Mouse (Mus musculus): ENCODE results near the gene Gm13694. TPM values are rescaled to one million over a fixed set of nuclear protein-coding genes. Genes with fewer than 3 reads are reported as not detected.
"Not testable (repeated sequence)": the region's sequence is repeated elsewhere in the genome, so short reads cannot be mapped to it uniquely, and the experiment has no call there.

Gm13694 gene
- polyA plus RNA-seq (2012; ENCODE audit: insufficient read depth, low replicate concordance), result 0.66 TPM in 1 of 2 replicates, not detected in the other

DNA sequence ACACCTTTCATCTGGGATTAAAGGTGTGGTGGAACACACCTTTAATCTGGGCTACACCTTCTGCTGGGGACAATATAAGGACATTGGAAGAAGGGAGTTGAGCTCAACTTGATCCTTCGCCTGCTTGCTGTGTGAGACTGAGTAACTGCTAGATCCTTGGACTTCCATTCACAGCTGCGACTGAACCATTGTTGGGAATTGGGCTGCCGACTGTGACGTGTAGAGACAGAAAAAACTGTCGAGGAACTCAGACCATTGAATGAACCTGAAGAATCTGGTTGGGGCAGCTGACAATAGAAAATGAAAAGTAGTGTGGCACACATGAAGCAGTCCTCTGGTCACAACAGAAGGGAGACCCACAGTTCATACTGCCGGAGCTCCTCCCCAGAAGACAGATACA is at the start of gene Gm13694:
Gene Gm13694 (plus strand): TSS at position 301 of the 400 bp plus-strand sequence.
- H3K36me3 ChIP-seq (replicated peaks; ENCODE audit: low read length); H3K27me3 ChIP-seq (replicated peaks); H3K4me1 ChIP-seq; H3K4me3 ChIP-seq (replicated peaks); H3K9me3 ChIP-seq: not testable (repeated sequence)

DNA sequence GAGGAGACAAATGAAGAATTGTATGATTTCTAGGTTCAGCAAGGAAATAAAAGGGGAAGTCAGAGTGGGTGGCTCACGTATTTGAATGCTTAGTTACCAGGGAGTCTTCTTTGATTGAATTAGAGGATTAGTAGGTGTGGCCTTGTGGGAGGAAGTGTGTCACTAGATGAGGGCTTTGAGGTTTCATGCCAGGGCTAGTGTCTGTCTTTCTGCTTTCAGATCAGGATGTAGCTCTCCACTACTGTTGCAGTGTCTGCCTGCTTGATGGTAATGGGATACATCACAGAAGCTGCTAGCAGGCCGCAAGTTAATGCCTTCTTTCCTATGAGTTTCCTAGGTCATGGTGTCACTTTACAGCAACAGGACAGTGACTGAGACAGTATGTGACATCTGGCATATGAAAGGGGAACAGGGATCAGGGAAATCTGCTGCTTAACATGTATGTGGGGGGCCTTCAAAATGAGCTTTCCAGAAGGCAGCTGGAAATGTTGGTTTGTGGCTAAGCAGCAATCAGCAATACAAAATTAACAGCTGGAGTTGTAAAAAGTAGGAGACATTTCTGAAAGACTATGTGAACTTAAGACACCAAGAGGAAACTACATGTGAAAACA is 49.1 kb upstream of the Gm13694 start:
- TF ChIP-seq FLI1 (IDR thresholded peaks at IDR 0.05; ENCODE audit: low read length), result no peak
- TF ChIP-seq GATA1 (IDR thresholded peaks at IDR 0.05; ENCODE audit: borderline replicate concordance, low read length), result no peak
- Histone ChIP-seq H3K9me3 (no peaks in the 10 kb centered on the region), H3K27me3 (replicated peaks) (no peaks in the 10 kb centered on the region), H3K36me3 (replicated peaks; ENCODE audit: low read length) (no peaks in the 10 kb centered on the region), H3K4me3 (replicated peaks) (no peak overlapping the region), H3K4me1 (peaks cover 4% of the 10 kb centered on the region)

DNA sequence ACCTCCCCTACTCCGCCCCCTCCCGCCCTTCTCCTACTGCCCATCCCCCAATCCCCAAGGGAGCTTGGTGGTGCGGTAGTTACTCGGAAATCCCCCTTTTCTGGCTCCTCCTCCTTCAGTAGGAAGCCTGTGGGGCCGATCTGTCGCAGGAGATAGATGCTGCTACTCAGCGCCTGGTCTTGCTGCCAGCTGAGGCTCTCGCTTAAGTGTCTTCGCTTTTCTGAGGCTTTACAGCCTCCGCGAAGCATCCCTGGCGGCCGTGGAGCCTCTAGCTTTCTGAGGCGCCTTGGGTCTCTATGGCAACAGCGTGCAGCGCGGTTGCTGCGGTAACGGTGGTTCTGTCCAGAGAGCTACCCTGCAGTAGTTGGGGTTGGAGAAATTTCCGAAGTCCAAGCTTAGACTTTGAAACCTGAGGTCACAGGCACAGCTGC is 37.8 kb upstream of the Gm13694 start, which contains the start of gene Zswim2:
Gene Zswim2 (minus strand): TSS at position 298 of the 431 bp plus-strand sequence.
- Histone ChIP-seq H3K36me3 (replicated peaks; ENCODE audit: low read length) (no peaks in the 10 kb centered on the region), H3K9me3 (peaks cover 6% of the 10 kb centered on the region; the same call in 1 of the 2 replicates), H3K27me3 (replicated peaks) (no peaks in the 10 kb centered on the region), H3K4me1 (peaks cover 14% of the 10 kb centered on the region), H3K4me3 (replicated peaks) (peak within 1 kb of the TSS; percentile 85)
- no peak for TF ChIP-seq GATA1 (IDR thresholded peaks at IDR 0.05; ENCODE audit: borderline replicate concordance, low read length)
- TF ChIP-seq FLI1 (IDR thresholded peaks at IDR 0.05; ENCODE audit: low read length), result no peak

DNA sequence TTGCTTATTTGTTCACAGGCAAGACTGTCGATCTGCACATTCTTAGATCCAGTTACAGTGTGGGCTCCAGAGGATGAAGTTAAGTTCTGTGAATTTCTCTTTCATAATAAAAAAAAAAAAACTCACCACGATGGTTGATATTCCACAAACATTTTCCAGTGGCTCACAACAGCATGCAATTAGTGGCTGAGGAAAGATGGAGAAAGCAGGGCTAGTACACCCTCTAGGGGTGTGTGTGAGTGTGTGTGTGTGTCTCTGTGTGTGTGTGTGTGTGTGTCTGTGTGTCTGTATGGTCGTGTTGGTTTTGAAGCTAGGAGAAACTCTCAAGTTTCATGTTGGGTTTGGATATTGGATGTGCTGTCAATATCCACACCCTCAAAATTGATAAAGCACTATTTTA is 37.4 kb upstream of the Gm13694 start:
- Histone ChIP-seq H3K9me3 (peaks cover 6% of the 10 kb centered on the region; the same call in 1 of the 2 replicates), H3K4me1 (peaks cover 14% of the 10 kb centered on the region), H3K27me3 (replicated peaks) (no peaks in the 10 kb centered on the region), H3K36me3 (replicated peaks; ENCODE audit: low read length) (no peaks in the 10 kb centered on the region), H3K4me3 (replicated peaks) (peak overlapping the region; percentile 85)
- no peak for TF ChIP-seq GATA1 (IDR thresholded peaks at IDR 0.05; ENCODE audit: borderline replicate concordance, low read length)
- TF ChIP-seq FLI1 (IDR thresholded peaks at IDR 0.05; ENCODE audit: low read length), result no peak

DNA sequence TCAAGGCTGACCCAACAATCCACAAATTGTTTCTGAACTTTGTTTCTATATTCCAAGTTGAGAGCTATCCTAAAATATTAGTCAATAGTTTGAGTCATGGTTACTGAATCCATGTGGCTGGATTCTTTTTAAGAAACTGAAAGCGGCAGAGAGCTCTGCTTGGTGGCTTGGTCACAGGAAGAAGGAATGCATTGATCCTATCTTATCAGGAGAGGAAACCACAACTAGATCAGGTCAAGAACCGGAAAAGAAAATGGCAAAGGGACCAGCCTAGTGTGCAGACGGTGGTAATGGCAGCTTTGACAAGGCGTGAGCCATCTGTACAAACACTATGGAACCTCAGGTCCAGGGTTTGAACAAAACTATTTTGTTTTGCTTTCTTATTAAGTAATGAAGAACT is 36.9 kb upstream of the Gm13694 start:
- Histone ChIP-seq H3K27me3 (replicated peaks) (no peaks in the 10 kb centered on the region), H3K9me3 (peaks cover 6% of the 10 kb centered on the region; the same call in 1 of the 2 replicates), H3K36me3 (replicated peaks; ENCODE audit: low read length) (no peaks in the 10 kb centered on the region), H3K4me3 (replicated peaks) (peak overlapping the region; percentile 35), H3K4me1 (peaks cover 14% of the 10 kb centered on the region)
- no peak for TF ChIP-seq FLI1 (IDR thresholded peaks at IDR 0.05; ENCODE audit: low read length)
- no peak for TF ChIP-seq GATA1 (IDR thresholded peaks at IDR 0.05; ENCODE audit: borderline replicate concordance, low read length)

DNA sequence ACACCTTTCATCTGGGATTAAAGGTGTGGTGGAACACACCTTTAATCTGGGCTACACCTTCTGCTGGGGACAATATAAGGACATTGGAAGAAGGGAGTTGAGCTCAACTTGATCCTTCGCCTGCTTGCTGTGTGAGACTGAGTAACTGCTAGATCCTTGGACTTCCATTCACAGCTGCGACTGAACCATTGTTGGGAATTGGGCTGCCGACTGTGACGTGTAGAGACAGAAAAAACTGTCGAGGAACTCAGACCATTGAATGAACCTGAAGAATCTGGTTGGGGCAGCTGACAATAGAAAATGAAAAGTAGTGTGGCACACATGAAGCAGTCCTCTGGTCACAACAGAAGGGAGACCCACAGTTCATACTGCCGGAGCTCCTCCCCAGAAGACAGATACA is 23.3 kb upstream of the Gm13694 start, which contains the start of gene Gm13698:
Gene Gm13698 (plus strand): TSS at position 301 of the 400 bp plus-strand sequence.
- not testable (repeated sequence) for H3K27me3 ChIP-seq (replicated peaks); H3K4me1 ChIP-seq; H3K4me3 ChIP-seq (replicated peaks); H3K9me3 ChIP-seq; H3K36me3 ChIP-seq (replicated peaks; ENCODE audit: low read length)

DNA sequence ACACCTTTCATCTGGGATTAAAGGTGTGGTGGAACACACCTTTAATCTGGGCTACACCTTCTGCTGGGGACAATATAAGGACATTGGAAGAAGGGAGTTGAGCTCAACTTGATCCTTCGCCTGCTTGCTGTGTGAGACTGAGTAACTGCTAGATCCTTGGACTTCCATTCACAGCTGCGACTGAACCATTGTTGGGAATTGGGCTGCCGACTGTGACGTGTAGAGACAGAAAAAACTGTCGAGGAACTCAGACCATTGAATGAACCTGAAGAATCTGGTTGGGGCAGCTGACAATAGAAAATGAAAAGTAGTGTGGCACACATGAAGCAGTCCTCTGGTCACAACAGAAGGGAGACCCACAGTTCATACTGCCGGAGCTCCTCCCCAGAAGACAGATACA is 17.5 kb upstream of the Gm13694 start, which contains the start of gene Gm13693:
Gene Gm13693 (plus strand): TSS at position 301 of the 400 bp plus-strand sequence.
- not testable (repeated sequence) for H3K9me3 ChIP-seq; H3K27me3 ChIP-seq (replicated peaks); H3K4me1 ChIP-seq; H3K36me3 ChIP-seq (replicated peaks; ENCODE audit: low read length); H3K4me3 ChIP-seq (replicated peaks)

DNA sequence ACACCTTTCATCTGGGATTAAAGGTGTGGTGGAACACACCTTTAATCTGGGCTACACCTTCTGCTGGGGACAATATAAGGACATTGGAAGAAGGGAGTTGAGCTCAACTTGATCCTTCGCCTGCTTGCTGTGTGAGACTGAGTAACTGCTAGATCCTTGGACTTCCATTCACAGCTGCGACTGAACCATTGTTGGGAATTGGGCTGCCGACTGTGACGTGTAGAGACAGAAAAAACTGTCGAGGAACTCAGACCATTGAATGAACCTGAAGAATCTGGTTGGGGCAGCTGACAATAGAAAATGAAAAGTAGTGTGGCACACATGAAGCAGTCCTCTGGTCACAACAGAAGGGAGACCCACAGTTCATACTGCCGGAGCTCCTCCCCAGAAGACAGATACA is 11.7 kb upstream of the Gm13694 start, which contains the start of gene Gm13695:
Gene Gm13695 (plus strand): TSS at position 301 of the 400 bp plus-strand sequence.
- not testable (repeated sequence) for H3K4me3 ChIP-seq (replicated peaks); H3K36me3 ChIP-seq (replicated peaks; ENCODE audit: low read length); H3K9me3 ChIP-seq; H3K27me3 ChIP-seq (replicated peaks); H3K4me1 ChIP-seq

DNA sequence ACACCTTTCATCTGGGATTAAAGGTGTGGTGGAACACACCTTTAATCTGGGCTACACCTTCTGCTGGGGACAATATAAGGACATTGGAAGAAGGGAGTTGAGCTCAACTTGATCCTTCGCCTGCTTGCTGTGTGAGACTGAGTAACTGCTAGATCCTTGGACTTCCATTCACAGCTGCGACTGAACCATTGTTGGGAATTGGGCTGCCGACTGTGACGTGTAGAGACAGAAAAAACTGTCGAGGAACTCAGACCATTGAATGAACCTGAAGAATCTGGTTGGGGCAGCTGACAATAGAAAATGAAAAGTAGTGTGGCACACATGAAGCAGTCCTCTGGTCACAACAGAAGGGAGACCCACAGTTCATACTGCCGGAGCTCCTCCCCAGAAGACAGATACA is 5.9 kb upstream of the Gm13694 start, which contains the start of gene Gm13696:
Gene Gm13696 (plus strand): TSS at position 301 of the 400 bp plus-strand sequence.
- H3K36me3 ChIP-seq (replicated peaks; ENCODE audit: low read length); H3K4me3 ChIP-seq (replicated peaks); H3K9me3 ChIP-seq; H3K4me1 ChIP-seq; H3K27me3 ChIP-seq (replicated peaks): not testable (repeated sequence)

DNA sequence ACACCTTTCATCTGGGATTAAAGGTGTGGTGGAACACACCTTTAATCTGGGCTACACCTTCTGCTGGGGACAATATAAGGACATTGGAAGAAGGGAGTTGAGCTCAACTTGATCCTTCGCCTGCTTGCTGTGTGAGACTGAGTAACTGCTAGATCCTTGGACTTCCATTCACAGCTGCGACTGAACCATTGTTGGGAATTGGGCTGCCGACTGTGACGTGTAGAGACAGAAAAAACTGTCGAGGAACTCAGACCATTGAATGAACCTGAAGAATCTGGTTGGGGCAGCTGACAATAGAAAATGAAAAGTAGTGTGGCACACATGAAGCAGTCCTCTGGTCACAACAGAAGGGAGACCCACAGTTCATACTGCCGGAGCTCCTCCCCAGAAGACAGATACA is 5.7 kb downstream of the Gm13694 start, which contains the start of gene Gm13697:
Gene Gm13697 (plus strand): TSS at position 301 of the 400 bp plus-strand sequence.
- not testable (repeated sequence) for H3K36me3 ChIP-seq (replicated peaks; ENCODE audit: low read length); H3K27me3 ChIP-seq (replicated peaks); H3K4me3 ChIP-seq (replicated peaks); H3K9me3 ChIP-seq; H3K4me1 ChIP-seq

DNA sequence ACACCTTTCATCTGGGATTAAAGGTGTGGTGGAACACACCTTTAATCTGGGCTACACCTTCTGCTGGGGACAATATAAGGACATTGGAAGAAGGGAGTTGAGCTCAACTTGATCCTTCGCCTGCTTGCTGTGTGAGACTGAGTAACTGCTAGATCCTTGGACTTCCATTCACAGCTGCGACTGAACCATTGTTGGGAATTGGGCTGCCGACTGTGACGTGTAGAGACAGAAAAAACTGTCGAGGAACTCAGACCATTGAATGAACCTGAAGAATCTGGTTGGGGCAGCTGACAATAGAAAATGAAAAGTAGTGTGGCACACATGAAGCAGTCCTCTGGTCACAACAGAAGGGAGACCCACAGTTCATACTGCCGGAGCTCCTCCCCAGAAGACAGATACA is 11.5 kb downstream of the Gm13694 start, which contains the start of gene Gm13691:
Gene Gm13691 (plus strand): TSS at position 301 of the 400 bp plus-strand sequence.
- H3K36me3 ChIP-seq (replicated peaks; ENCODE audit: low read length); H3K27me3 ChIP-seq (replicated peaks); H3K4me3 ChIP-seq (replicated peaks); H3K9me3 ChIP-seq; H3K4me1 ChIP-seq: not testable (repeated sequence)

DNA sequence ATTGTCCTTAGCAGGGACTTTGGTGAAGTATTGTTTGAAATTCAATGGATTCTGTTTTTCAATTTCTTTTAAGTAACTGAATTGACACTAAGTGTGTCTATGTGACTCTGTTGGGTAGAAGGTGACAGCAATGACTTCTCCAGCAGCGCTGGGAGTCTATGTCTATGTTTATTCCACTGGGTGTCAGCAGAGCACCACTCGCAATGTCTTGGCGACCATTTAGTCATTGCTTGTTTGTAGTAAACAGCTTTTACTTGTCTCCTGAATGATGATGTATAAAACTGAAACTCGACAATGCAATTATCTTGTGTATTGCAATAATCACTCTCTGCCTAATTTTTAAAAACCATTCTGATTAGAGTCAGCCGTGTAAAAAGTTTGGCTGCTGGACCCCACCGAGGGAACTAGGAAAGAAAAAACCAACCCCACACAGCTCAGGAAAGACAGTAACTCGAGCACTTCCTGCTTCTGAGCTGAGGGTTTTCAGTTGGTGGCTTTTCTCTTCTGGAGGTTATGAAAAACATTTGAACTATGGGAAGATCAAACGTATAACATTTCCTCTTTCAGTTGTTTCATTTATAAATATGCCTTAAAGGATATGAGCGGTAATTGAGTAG is 15.0 kb downstream of the Gm13694 start:
- H3K9me3 ChIP-seq; H3K36me3 ChIP-seq (replicated peaks; ENCODE audit: low read length); H3K4me1 ChIP-seq; H3K27me3 ChIP-seq (replicated peaks): not testable (repeated sequence)
- H3K4me3 ChIP-seq (replicated peaks), result peak overlapping the region; percentile 82

DNA sequence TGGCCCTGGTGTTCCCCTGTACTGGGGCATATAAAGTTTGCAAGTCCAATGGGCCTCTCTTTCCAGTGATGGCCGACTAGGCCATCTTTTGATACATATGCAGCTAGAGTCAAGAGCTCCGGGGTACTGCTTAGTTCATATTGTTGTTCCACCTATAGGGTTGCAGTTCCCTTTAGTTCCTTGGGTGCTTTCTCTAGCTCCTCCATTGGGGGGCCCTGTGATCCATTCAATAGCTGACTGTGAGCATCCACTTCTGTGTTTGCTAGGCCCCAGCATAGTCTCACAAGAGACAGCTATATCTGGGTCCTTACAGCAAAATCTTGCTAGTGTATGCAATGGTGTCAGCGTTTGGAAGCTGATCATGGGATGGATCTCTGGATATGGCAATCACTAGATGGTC is 15.8 kb downstream of the Gm13694 start:
- H3K27me3 ChIP-seq (replicated peaks); H3K4me1 ChIP-seq; H3K4me3 ChIP-seq (replicated peaks); H3K36me3 ChIP-seq (replicated peaks; ENCODE audit: low read length); H3K9me3 ChIP-seq: not testable (repeated sequence)
